Mouse (Mus musculus) regulatory T cell (primary cell): ENCODE data around the gene Wdr37.
"Not testable (repeated sequence)": the region's sequence is repeated elsewhere in the genome, so short reads cannot be mapped to it uniquely, and the experiment has no call there.

Experiments
- in situ Hi-C: fragments of 300-600 bp; cut with MboI, MseI; formaldehyde crosslinking; loops from one replicate; pipeline ENCODE4 v1.15.1; 2025; ENCODE audit warnings: high pct_unique_total_duplicates

Wdr37 gene

DNA sequence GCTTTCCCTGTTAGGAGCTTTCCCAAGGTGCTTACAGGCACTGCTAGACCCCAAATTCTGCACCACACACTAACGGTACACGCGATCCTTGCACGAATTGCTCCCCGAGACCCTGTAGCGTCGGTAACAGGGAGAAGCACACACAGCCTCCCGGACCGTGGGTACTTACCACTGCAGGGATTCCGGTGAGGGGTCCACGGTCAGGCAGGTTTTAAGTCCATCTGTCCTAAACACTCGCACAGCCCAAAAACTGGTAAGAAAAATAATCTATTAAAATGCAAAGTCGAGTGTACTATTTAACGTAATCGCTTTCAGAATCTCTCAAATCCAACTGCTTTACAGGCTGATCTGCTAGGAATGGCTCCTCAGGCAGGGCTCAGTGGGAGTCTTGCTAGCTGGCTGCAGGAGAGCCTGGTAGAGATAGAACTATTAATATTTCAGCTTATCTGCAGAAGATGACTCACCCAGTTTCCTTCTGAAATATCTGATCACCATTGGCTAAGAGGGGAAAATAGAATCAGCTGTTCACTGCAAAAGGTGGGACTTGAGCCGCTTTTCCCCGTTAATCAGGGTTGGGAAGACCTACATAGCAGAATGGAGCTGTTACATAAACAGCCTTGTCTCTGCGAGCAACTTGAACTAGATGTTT, at the start of gene Wdr37:
Wdr37 (minus strand) TSS at position 596 of the 649 bp plus-strand sequence.
- in situ Hi-C loops: loop anchor here (10.0 kb wide), 1 partner anchor 103 kb away; no protein-coding TSS in a partner anchor

DNA sequence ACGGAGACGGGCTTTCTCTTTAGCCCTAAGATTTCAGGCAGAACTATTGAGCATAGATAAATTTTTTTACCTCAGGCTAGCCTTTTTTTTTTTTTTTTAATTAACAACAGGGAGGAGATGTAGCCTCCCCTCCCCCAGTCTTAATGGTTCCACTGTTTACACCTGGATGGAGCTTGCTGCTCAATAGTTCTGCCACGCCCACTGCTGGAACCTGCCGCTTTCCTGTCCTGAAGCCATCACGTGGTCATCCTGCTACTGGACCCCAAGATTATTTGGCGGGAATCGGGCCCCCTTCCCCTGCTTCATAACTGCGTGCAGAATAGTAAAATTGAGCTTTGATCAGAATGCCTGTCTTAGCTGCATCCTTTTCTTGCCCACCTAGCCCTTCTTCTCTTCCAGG, 42.2 kb upstream of the Wdr37 start:
- in situ Hi-C loops: not testable (repeated sequence)

DNA sequence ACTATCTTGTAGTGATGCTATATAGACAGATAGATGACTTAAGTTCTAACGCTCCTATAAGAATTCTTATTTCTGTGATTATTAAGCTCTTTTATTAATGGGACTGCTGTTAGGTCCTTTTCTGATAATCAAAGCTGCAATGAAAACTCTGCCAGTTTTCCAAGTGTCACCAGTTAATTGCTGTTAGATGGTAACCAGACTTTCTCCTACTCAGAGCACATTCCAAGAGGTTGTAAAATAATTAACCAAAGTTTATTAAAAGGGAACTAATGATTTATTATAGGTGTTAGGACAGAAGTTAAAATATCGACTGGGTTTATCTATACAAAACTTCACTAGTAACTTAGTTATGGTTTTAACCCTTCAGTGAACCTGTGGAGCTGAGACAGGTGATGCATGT, 34.3 kb upstream of the Wdr37 start:
- in situ Hi-C loops: not testable (repeated sequence)

DNA sequence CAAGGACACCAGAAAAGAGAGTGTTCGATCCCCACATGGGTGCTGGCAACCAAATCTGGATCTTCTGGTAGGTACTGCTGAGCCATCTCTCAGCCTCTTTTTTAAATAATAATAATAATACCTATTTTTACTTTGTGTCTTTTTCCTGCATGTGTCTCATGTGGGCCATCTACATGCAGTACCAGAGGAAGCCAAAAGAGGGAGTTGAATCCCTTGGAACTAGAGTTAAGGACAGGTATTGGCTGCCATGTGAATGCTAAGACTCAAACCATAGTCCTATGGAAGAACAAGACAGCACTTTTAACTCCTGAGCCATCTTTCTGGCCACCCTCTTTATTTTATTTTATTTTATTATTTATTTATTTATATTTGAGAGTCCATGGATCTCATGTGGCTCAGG, 16.9 kb upstream of the Wdr37 start:
- in situ Hi-C loops: no loop called here

DNA sequence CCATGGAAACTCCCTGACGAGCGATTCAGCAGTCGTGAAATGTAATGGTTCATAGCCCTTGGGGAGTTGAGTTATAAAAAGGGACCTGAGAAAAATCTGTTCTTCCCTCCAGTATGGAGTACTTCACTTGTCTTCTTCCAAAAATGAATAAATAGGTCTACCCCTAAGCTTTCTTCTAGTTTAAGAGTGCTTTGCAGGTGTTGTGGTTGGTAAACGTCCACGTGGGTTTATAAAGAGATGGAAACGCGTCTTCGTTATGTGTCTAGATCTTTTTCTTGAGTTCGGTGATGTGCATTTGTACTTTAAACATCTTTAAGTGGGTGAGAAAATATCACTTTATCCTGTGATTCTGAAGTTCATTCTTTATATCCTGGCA, 14.5 kb upstream of the Wdr37 start:
- in situ Hi-C loops: no loop called here

DNA sequence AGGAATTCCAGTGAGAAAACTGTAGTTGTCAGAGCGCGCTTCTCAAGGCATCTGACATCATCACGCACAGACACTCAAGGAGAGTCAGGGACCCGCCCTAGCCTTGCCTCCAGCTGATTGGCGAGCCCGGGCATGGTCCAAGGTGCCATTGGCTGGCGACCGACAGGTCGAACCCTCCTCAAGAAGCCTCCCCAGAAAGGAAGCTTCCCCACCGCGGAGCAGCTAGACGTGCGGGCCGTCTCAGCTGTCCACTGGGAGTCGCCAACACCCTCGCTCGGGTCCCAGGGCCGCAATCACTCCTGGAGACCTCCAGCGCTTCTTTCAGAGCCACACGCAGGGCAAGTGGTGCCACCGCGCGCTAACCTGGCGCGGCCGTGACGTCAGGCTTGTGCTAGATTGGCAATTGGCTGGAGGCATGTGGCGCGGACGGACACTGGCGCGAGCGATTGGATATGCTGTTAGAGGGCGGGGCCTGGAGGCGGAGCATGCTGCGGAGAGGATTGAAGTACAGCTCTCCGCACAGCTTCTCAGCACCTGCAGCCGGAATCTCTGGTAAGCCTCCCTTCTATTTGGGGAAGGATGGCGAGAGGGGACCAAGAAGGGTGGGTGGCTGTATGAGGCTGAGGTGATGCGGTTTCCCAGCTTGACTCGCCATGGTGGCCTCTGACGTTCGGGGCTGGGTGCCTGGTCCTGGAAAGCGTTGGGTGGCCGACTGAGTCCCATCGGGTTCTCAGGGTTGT, 13.9 kb upstream of the Wdr37 start, which contains the start of gene Idi1:
Idi1 (plus strand) TSS at position 57 of the 740 bp plus-strand sequence.
- in situ Hi-C loops: no loop called here

DNA sequence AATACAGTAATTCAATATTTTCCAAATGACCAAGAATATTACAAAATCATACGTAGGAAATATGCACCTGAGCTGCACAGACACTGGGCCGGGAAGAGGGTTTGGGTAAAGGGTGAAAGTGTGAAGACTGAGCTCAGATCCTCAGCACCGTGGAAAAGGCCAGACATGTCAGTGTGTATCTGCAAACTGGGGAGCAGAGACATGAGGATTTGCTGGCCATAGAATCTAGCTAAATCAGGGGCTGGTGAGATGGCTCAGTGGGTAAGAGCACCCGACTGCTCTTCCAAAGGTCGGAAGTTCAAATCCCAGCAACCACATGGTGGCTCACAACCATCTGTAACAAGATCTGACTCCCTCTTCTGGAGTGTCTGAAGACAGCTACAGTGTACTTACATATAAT, 12.2 kb upstream of the Wdr37 start:
- in situ Hi-C loops: not testable (repeated sequence)

DNA sequence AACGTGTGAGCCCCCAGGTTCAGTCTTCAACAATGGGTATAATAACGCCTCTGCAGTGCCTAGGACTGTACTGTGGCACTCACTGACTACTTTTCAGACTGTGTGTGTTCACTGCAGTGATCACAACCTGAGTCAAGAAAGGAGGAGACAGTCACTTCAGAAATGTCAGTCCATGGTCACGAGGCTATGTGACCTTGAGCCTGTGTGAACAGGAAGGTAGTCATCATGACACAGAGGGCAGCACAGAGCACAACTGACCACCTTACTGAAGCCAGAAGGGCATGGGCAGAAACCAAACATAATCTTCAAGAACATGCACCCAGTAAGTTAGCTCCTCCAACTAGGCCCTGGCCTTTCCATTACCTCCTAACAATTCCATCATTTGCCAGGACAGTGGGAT, 9.9 kb upstream of the Wdr37 start:
- in situ Hi-C loops: no loop called here

DNA sequence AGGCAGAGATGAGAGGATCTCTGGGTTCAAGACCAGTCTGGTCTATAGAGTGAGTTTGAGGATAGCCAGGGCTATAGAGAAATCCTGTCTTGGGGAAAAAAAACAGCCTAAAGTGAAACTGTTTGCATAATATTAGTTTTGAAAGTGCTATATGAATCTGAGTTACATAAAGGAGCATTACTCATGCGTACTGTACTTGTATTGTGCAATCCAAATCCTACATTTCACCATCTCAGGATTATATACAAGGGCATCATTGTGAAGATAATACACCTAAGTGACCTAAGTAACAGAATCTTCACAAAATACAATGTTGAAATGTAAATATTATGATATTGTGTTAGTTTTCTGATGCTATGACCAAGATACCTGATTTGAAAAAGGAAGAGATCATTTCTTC, 2.1 kb upstream of the Wdr37 start:
- in situ Hi-C loops: loop anchor here (10.0 kb wide), 1 partner anchor 101 kb away; no protein-coding TSS in a partner anchor

DNA sequence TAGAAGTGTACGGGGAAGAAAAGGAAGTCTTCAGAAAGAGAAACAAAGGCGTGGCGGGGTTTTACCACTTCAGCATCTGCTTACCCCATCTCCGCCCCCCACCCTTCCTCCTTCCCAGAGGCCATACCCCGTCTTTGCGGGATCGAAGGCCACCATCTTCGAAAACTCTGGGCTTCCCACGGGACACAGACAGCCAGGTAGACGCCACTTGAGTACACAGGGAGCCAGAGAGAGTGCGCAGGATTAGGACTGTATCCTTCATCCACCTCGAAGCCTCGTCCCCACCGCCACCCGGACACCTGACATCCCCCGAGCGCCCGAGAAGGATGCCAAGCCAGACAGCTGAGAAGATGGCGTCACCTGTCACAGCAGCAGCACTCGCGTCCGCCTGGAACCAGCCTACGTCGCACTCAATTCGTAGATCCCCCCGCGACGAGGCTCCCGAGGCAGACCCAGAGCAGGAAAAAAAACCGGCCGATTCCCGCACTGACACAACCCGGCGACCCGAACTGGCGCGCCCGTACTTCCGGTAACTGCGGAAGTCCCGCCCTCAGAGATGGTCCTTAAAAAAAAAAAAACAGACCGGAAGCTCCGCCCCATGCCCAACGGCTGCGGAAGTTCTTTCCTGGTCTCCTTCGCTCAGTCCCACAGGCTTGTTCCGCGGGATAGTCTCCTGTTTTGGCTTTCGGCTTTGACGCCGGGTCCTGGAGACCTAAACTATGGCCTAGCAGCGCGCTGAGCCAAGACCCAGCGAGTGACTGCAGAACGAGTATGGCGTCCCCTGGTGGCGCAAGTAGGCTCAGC, 997 bp downstream of the Wdr37 start:
- in situ Hi-C loops: loop anchor here (10.0 kb wide), 1 partner anchor 104 kb away; no protein-coding TSS in a partner anchor

DNA sequence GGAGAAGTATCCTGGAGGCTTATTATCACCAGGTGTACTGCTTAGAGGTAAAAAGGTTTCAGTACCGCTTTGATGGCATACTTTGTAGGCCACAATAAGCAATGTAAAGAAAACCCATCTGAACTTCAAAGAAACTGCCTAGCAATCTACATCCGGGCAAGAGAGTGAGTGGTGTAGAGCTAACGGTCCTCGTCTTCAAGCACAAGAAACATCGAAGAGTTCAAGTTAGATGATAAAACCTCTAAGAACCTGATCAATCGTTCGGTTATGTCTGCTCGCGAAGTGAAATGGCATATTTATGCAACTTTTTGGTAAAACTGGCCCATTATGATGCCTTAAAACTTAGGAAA, 1.6 kb downstream of the Wdr37 start:
- in situ Hi-C loops: loop anchor here (10.0 kb wide), 1 partner anchor 105 kb away; no protein-coding TSS in a partner anchor

DNA sequence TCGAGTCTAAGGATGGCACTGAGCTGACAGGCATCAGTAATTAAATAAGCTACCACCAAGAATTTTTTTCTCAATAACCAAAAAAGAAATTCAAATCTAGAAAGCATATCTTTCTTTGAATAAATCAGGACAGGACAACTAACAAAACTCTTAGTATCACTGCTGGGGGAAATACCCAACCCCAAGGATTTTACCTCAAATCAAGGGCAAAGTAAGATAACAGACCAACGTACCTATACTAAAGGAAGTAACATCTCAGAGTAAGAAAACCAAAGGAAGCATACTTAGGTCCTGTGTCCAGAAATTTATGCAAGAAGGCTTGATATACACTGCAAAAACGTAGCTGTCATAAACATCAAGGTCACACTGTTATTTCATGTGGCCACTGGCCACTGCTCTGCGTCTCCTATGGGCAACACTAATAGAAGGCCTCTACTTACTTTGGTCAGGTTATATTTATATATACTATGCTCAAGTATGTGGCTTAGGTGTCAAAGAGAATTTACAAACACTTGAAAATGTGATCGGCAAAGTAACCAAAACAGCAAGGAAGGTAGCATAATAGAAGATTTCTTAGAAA, 2.0 kb downstream of the Wdr37 start:
- in situ Hi-C loops: loop anchor here (10.0 kb wide), 1 partner anchor 105 kb away; no protein-coding TSS in a partner anchor

DNA sequence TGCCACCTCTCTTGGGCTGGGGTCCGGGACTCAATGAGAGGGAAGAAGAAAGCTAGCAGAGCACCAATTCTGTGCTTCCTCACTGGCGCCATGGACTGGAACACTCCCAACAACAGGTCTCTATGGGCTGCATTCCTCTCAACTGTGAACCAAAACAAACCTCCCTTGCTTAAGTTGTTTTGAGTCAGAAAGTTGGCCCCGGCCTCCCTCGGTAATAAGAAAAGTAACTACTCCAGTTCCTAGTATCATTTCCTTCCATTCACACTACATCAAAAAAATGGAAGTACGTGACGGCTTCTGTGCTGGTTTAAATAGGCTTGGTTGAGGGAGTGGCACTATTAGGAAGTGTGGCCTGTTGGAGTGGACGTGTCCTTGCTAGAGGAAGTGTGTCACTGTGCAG, 5.1 kb downstream of the Wdr37 start:
- in situ Hi-C loops: no loop called here

DNA sequence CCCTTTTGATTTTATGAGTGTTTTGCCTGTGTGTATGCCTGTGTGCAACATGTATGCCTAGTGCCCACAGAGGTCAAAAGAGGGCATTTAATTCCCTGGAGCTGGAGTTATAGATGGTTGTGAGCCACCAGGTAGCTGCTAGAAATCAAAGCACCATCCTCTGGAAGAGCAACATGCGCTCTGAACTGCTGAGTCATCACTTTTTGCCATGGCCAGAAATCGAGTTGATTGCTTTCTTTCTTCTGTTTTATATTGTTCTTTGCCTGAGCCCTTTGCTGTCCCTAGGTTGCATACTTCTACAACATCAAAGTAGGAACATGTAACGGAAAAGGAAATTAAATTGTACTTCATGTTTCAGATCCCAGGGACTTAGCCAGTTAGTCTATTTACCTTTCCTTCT, 6.7 kb downstream of the Wdr37 start:
- in situ Hi-C loops: no loop called here

DNA sequence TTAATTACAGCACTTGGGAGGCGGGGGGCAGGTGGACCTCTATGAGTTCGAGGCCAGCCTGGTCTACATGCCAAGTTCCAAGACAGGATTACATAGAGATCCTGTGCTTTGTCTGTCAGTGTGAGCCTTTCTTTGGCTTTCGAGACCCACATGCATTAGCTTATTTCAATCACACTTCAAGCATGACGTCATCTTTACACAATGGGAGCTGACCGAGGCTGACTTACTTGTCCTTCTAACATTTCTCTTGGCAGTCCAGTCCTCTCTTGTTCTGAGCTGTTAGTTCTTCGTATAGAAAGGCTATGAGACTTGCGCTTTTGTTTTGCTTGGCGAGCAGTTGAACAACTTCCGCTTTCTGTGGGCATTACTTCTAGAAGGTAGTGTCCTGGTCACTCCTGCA, 10.8 kb downstream of the Wdr37 start:
- in situ Hi-C loops: no loop called here

DNA sequence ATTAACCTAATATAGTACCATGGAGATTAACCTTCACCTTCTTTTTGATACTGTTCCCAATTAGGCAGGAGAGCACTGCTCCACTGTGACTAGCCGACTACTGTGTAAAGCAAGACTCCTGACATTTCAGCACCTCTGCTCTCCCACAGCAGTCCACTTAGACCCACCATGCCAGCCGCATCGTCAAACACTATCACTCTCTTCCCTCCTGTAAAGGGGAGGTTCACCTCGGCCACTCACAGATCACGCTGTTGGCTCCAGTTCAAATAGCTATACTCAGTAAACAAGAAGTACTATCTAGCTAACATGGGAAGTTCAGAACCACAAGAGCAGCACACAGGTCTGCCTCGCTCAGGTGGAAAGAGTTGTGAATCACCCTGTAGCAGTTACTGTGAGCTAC, 13.3 kb downstream of the Wdr37 start:
- in situ Hi-C loops: no loop called here

DNA sequence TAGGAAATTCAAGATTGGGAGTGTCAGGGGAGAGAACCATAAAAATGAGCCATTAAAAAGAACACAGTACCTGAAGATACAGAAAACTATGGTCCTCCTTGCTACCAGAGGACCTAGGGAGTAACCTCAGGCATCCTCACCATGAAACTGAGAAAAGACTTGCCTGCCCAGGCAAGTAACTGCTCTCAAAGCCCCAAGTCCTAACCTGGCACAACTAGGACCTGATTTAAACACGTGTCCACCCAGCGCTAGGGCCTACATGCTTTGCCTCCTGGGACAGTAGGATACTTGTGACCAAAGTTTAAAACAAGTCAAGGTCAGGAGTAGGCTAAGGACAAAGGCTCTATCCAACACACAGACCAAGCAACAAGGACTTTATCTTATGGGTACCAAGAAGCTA, 16.9 kb downstream of the Wdr37 start:
- in situ Hi-C loops: no loop called here

DNA sequence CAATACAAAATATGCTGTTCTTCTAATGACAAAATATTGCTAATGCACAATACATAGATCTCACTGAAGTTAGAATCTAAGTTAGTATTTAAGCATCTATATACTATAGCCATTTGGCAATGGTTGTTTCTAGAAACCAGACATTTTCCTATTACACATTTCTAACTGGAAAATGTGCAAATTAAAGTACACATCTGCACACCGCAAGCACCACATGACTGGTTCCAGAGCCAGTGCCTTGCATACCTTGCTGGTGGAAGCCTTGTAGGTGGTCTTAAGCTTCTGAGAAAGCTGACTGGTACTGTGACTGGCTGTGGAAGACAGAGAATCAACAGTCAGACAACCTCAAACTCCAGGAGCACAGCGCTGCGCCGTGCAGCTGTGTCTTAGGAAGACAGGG, 18.3 kb downstream of the Wdr37 start:
- in situ Hi-C loops: no loop called here

DNA sequence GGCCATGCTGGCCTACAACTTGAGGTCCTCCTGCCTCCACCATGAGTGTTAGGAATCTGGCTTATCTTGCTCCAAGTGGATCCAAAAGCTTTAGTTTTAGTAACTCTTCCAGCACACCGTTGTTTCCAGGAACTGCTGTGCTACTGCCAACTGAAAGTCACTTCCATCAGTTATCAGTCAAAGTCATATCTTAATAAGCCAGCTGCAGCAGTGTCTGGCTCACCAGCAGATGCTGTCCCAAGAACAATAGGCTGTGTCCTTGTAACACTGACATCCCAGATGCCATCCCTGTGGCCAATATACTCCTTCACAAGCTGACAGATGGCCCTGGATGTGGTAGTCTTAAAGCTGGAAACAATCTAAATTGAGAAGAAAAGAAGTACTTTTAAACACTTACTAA, 22.4 kb downstream of the Wdr37 start:
- in situ Hi-C loops: no loop called here

DNA sequence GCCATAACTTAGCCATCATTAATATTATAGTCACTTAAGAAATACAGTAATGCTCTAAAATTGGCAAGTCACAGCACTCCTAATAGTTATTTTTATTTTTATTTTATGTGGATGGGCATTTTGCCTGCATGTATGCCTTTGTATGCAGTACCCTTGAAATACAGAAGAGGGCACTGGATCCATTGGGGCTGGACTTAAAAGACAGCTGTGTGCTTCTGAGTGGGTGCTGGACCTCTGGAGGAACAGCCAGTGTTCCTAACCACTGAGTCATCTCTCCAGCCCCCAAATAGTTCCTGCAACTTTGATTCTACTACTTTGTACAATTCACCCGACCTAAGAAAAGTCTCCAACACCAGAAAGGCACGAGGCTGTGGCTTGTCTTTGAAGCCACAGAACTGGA, 24.0 kb downstream of the Wdr37 start:
- in situ Hi-C loops: no loop called here

DNA sequence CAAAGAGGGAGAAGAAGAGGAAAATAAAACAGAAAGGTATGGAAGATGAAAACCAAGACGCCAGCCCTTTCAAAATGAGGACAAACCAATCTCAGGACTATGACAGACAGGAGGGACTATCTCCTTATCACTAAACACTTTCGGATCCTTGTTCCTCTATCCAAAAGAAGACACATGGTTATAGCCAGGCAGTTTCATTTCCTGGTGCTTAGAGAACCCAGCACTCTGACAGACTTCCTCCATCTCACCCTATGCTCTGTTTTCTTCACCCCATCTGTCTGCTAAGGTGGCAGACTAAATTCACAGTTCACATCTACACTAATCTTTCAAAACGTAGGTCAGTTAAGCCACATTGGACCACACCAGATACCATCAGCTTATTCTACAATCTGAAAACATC, 29.4 kb downstream of the Wdr37 start:
- in situ Hi-C loops: no loop called here

DNA sequence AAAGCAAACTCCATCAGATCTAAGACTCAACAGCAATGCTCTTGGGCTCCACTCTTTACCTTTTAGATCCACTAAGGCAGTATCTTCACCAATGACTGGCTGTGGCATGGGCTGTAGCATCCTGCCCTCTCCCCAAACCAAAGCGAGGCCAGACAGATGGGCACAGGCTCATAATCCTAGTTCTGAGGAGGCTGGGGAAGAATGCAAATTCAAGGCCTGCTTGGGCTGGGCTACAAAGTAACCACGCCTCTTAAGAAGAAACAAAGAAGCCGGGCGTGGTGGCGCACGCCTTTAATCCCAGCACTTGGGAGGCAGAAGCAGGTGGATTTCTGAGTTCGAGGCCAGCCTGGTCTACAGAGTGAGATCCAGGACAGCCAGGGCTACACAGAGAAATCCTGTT, 29.9 kb downstream of the Wdr37 start:
- in situ Hi-C loops: not testable (repeated sequence)
